Mouse (Mus musculus) kidney, adult 2 months (tissue): ENCODE measurements around the gene Rassf4.

Experiments used
- CTCF ChIP-seq: fragments of 200-500 bp; conservative IDR thresholded peaks from 2 replicates; pipeline ENCODE4 v1.5.1; 2011; ENCODE audit warnings: low read depth, mild to moderate bottlenecking, control low read depth, low read length, moderate library complexity, mixed read lengths; ENCODE audit not compliant: insufficient read depth, insufficient read length
- POLR2A ChIP-seq: fragments of 200-500 bp; IDR thresholded peaks from one replicate; pipeline ENCODE4 v1.6.1; 2011; ENCODE audit warnings: low read depth, low read length, control low read depth

DNA sequence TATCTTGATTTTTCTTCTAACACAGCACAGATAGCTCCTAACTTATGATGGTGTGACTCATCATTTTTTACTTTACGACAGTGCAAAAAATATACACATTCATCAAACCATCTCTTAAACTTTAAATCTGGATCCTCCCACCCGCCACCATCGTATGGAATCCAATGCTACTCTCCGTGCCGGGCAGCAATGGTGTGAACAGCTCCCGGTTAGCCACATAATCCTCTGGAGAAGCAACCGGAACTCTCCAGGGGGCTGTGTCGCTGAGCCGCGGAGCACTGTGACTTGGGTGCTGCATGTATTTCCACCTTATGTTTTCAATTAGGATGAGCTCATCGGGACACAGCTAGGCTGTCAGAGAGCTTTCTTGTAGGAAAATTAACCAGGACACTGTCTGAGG is 30.8 kb downstream of the Rassf4 start:
- TF ChIP-seq CTCF (no peak), POLR2A (no peak)
